Mouse (Mus musculus) midbrain, embryonic 15.5 days (tissue): ENCODE results near the gene Nop56. TPM values are rescaled to one million over a fixed set of nuclear protein-coding genes. Genes with fewer than 3 reads are reported as not detected.

Experiments
- ATAC-seq: fragments of 200-750 bp; cut with Nextera tagmentation; replicated peaks from 2 replicates; pipeline ENCODE4 v1.8.0; 2017; ENCODE audit warnings: moderate TSS enrichment
- H3K27ac ChIP-seq: fragments of 300-500 bp; sonication (generic); 2 replicates; pipeline ENCODE4 v1.5.1; 2015; ENCODE audit warnings: mild to moderate bottlenecking, inconsistent platforms
- H3K27me3 ChIP-seq: fragments of 300-500 bp; sonication (generic); replicated peaks from 2 replicates; pipeline ENCODE4 v1.6.1; 2015; ENCODE audit warnings: inconsistent platforms
- H3K36me3 ChIP-seq: fragments of 300-500 bp; sonication (generic); replicated peaks from 2 replicates; pipeline ENCODE4 v1.6.1; 2015; ENCODE audit warnings: inconsistent platforms
- H3K4me1 ChIP-seq: fragments of 300-500 bp; sonication (generic); 2 replicates; pipeline ENCODE4 v1.6.1; 2015; ENCODE audit warnings: inconsistent platforms
- H3K4me2 ChIP-seq: fragments of 300-500 bp; sonication (generic); 2 replicates; pipeline ENCODE4 v1.6.1; 2015; ENCODE audit warnings: inconsistent platforms, mild to moderate bottlenecking, moderate library complexity
- H3K4me3 ChIP-seq: fragments of 300-500 bp; sonication (generic); 2 replicates; pipeline ENCODE4 v1.5.1; 2015; ENCODE audit warnings: mild to moderate bottlenecking, inconsistent platforms
- H3K9ac ChIP-seq: fragments of 300-500 bp; sonication (generic); 2 replicates; pipeline ENCODE4 v1.6.1; 2015; ENCODE audit warnings: mild to moderate bottlenecking, inconsistent platforms
- H3K9me3 ChIP-seq: fragments of 300-500 bp; sonication (generic); 2 replicates; pipeline ENCODE4 v1.6.1; 2016; ENCODE audit warnings: inconsistent platforms
- WGBS: fragments of 180-500 bp; shearing (Covaris S2); methylation state at CpG from one replicate; pipeline ENCODE4 v1.1.7; 2015; ENCODE audit warnings: mixed read lengths; 5-methylcytosine and 5-hydroxymethylcytosine counted together
- polyA plus RNA-seq: library from polyadenylated mRNA; unstranded; fragments of >200 nt; fragmentation: Nextera tagmentation; extraction: Ambion mirVana; gene quantifications from 2 replicates; pipeline ENCODE4 v1.2.1, GENCODE M21; 2015

Gene Nop56
- polyA plus RNA-seq, 1 experiment from 2014 or later = 237 TPM

GRCm38 (mm10) chr2:130280224-130280623 lies 6.0 kb downstream of the Nop56 start:
- Histone ChIP-seq H3K9me3 (no peaks in the 10 kb centered on the region), H3K9ac (no peak overlapping the region), H3K4me1 (peaks cover 35% of the 10 kb centered on the region), H3K27ac (no peak overlapping the region), H3K4me3 (no peak overlapping the region), H3K27me3 (no peaks in the 10 kb centered on the region), H3K36me3 (peaks cover 55% of the 10 kb centered on the region), H3K4me2 (no peak overlapping the region)
- WGBS = 66% methylated on average over 7 of the region's 7 CpGs
- ATAC-seq = no peak

GRCm38 (mm10) chr2:130280818-130281217 lies 6.6 kb downstream of the Nop56 start:
- no peak overlapping the region for H3K4me3 ChIP-seq
- no peaks in the 10 kb centered on the region for H3K27me3 ChIP-seq
- no peak overlapping the region for H3K9ac ChIP-seq
- WGBS = 76% methylated on average over 4 of the region's 4 CpGs
- no peak for ATAC-seq
- no peak overlapping the region for H3K4me2 ChIP-seq
- H3K27ac ChIP-seq = no peak overlapping the region
- H3K36me3 ChIP-seq = peaks cover 50% of the 10 kb centered on the region
- peaks cover 29% of the 10 kb centered on the region for H3K4me1 ChIP-seq
- no peaks in the 10 kb centered on the region for H3K9me3 ChIP-seq

- peaks cover 22% of the 10 kb centered on the region for H3K36me3 ChIP-seq
- peak; percentile 93 for ATAC-seq
- peak within 1 kb of the TSS; percentile 98 for H3K4me2 ChIP-seq
- H3K4me3 ChIP-seq = peak within 1 kb of the TSS; percentile 83
- H3K9ac ChIP-seq = peak within 1 kb of the TSS; percentile 81
- no peaks in the 10 kb centered on the region for H3K27me3 ChIP-seq
- peaks cover 16% of the 10 kb centered on the region for H3K4me1 ChIP-seq
- H3K9me3 ChIP-seq = no peaks in the 10 kb centered on the region
- under 1% methylated on average over 51 of the region's 51 CpGs for WGBS
- H3K27ac ChIP-seq = peak within 1 kb of the TSS; percentile 74
These were observed 9.8 kb downstream of the Nop56 start, which contains the start of gene Idh3b for GRCm38 (mm10) chr2:130283854-130284654. Idh3b (minus strand) TSS chr2:130284547.

- Histone ChIP-seq H3K4me2 (no peak overlapping the region), H3K27me3 (no peaks in the 10 kb centered on the region; the same call in 1 of the 2 replicates), H3K27ac (no peak overlapping the region), H3K4me1 (peaks cover 20% of the 10 kb centered on the region), H3K9ac (no peak overlapping the region), H3K36me3 (no peaks in the 10 kb centered on the region), H3K4me3 (no peak overlapping the region), H3K9me3 (no peaks in the 10 kb centered on the region)
- WGBS = 63% methylated on average over 4 of the region's 4 CpGs
- ATAC-seq = no peak
These were observed 14.9 kb downstream of the Nop56 start for GRCm38 (mm10) chr2:130289086-130289485.

- WGBS = 13% methylated on average over 8 of the region's 8 CpGs
- no peaks in the 10 kb centered on the region for H3K36me3 ChIP-seq
- peak; percentile 46; the same call in 1 of the 2 replicates for ATAC-seq
- H3K4me2 ChIP-seq = peak overlapping the region; percentile 25; the same call in 1 of the 2 replicates
- peaks cover 28% of the 10 kb centered on the region for H3K4me1 ChIP-seq
- no peaks in the 10 kb centered on the region for H3K9me3 ChIP-seq
- no peak overlapping the region for H3K27ac ChIP-seq
- no peaks in the 10 kb centered on the region; the same call in 1 of the 2 replicates for H3K27me3 ChIP-seq
- no peak overlapping the region for H3K9ac ChIP-seq
- H3K4me3 ChIP-seq = no peak overlapping the region
These were observed 17.2 kb downstream of the Nop56 start for GRCm38 (mm10) chr2:130291434-130291833.

- H3K9ac ChIP-seq = no peak overlapping the region
- no peaks in the 10 kb centered on the region for H3K36me3 ChIP-seq
- H3K9me3 ChIP-seq = no peaks in the 10 kb centered on the region
- H3K4me3 ChIP-seq = no peak overlapping the region
- H3K4me1 ChIP-seq = peaks cover 37% of the 10 kb centered on the region
- H3K4me2 ChIP-seq = no peak overlapping the region
- no peak for ATAC-seq
- 45% methylated on average over 3 of the region's 3 CpGs for WGBS
- no peaks in the 10 kb centered on the region; the same call in 1 of the 2 replicates for H3K27me3 ChIP-seq
- no peak overlapping the region for H3K27ac ChIP-seq
These were observed 18.8 kb downstream of the Nop56 start for GRCm38 (mm10) chr2:130293009-130293408.

- Histone ChIP-seq H3K4me1 (peaks cover 37% of the 10 kb centered on the region), H3K9ac (no peak overlapping the region), H3K4me3 (no peak overlapping the region), H3K27ac (no peak overlapping the region), H3K36me3 (no peaks in the 10 kb centered on the region), H3K9me3 (no peaks in the 10 kb centered on the region), H3K27me3 (no peaks in the 10 kb centered on the region; the same call in 1 of the 2 replicates), H3K4me2 (no peak overlapping the region; the same call in 1 of the 2 replicates)
- ATAC-seq = 0 out of 2 replicates have a peak, but pooled peaks have one; percentile 16
- WGBS = 4% methylated on average over 4 of the region's 4 CpGs
These were observed 19.3 kb downstream of the Nop56 start for GRCm38 (mm10) chr2:130293486-130293885.

- WGBS = 7% methylated on average over 20 of the region's 20 CpGs
- ATAC-seq = no peak; the same call in 1 of the 2 replicates
These were observed 20.1 kb downstream of the Nop56 start for GRCm38 (mm10) chr2:130294218-130294935.

GRCm38 (mm10) chr2:130294936-130295277 lies 20.7 kb downstream of the Nop56 start, which contains the start of gene Ebf4:
Ebf4 (plus strand) TSS chr2:130295169.
- 0% methylated on average over 6 of the region's 39 CpGs for WGBS
- Histone ChIP-seq H3K36me3 (no peaks in the 10 kb centered on the region), H3K4me2 (peak within 1 kb of the TSS; percentile 72), H3K9ac (peak within 1 kb of the TSS; percentile 79), H3K27ac (peak within 1 kb of the TSS; percentile 82), H3K9me3 (no peaks in the 10 kb centered on the region), H3K27me3 (no peaks in the 10 kb centered on the region; the same call in 1 of the 2 replicates), H3K4me1 (peaks cover 37% of the 10 kb centered on the region), H3K4me3 (peak within 1 kb of the TSS; percentile 74)
- ATAC-seq = peak; percentile 72

More at GRCm38 (mm10) chr2:130294218-130294935, 20.1 kb downstream of the Nop56 start:
- H3K9me3 ChIP-seq = no peaks in the 10 kb centered on the region
- H3K27me3 ChIP-seq = no peaks in the 10 kb centered on the region; the same call in 1 of the 2 replicates
- H3K4me1 ChIP-seq = peaks cover 37% of the 10 kb centered on the region
- peak overlapping the region; percentile 79 for H3K9ac ChIP-seq
- H3K36me3 ChIP-seq = no peaks in the 10 kb centered on the region
- H3K4me3 ChIP-seq = peak overlapping the region; percentile 74
- H3K4me2 ChIP-seq = peak overlapping the region; percentile 72
- peak overlapping the region; percentile 82 for H3K27ac ChIP-seq

- peak overlapping the region; percentile 72 for H3K4me2 ChIP-seq
- H3K9ac ChIP-seq = peak overlapping the region; percentile 79
- H3K4me1 ChIP-seq = peaks cover 37% of the 10 kb centered on the region
- H3K27me3 ChIP-seq = no peaks in the 10 kb centered on the region; the same call in 1 of the 2 replicates
- peak; percentile 71 for ATAC-seq
- no peaks in the 10 kb centered on the region for H3K9me3 ChIP-seq
- no peaks in the 10 kb centered on the region for H3K36me3 ChIP-seq
- under 1% methylated on average over 63 of the region's 99 CpGs for WGBS
- H3K4me3 ChIP-seq = peak overlapping the region; percentile 74
- peak overlapping the region; percentile 82 for H3K27ac ChIP-seq
These were observed 21.3 kb downstream of the Nop56 start for GRCm38 (mm10) chr2:130295331-130296133.

- Histone ChIP-seq H3K9ac (peak overlapping the region; percentile 79), H3K9me3 (no peaks in the 10 kb centered on the region), H3K36me3 (no peaks in the 10 kb centered on the region), H3K4me1 (peaks cover 33% of the 10 kb centered on the region), H3K4me3 (peak overlapping the region; percentile 74), H3K27me3 (no peaks in the 10 kb centered on the region; the same call in 1 of the 2 replicates), H3K27ac (no peak overlapping the region), H3K4me2 (peak overlapping the region; percentile 72)
- ATAC-seq = peak; percentile 43; the same call in 1 of the 2 replicates
- 3% methylated on average over 20 of the region's 20 CpGs for WGBS
These were observed 22.0 kb downstream of the Nop56 start for GRCm38 (mm10) chr2:130296134-130296745.
